Mouse (Mus musculus) fibroblast of lung, adult 2 months (primary cell): ENCODE results near the gene Aar2.

Experiments used
- DNase-seq: peaks from one replicate; pipeline ENCODE4 v3.0.0-alpha.2; 2011; ENCODE audit warnings: low read depth

Aar2 gene

DNA sequence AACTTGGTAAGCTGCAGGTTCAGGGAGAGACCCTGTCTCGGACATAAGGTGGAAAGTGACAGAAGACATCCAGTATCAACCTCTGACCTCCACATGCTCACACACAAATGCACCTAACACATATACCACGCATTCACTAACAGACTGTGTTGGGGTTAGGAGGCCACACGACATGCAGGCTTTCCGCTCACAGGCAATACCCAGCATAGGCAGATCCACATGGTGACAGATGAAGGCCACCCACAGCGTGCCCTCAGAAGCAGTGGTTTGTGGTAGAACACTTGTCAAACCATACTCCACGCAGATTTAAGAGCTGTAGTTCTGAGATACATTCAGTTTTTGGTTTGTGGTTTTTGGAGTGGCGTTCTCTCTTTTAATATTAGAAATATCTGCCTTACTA, 21.3 kb downstream of the Aar2 start:
- DNase-seq = no peak

DNA sequence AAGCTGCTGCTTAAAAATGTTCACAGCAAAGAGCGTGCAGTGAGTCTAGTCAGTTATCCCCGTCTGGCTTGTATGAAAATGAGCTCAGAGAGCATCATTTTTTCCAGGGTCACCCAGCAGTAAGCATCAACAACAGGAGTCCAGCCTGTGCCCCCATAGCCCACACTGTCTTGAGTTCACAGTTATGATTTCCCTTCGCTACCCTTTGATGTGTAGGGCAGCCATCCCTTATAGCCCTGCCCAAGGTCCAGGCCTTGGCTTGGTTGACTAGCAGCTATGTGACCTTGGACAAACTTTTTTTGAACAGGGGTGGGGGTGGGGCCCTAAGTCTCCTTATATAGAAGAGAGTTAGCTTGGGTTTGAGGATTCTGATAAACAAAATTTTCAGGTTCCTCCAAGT, 21.9 kb downstream of the Aar2 start:
- DNase-seq = no peak

DNA sequence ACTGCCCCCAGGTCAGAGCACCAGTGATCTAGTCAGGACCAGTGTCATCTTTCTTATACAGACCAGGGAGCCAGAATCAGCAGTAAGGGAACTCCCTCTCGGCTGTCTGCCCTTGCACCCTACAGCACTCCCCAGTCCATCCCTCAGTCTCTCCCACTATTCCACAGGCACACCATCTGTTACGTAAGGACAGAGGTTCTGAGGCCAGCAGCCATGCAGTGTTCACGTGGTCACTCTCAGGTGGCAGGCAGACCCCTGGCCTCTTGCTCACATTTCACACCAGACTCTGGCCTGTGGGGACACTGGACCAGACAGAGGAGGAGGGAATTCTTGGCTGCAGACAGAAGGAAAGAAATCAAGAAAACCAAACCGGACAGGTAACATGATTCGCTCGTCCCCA, 24.1 kb downstream of the Aar2 start:
- DNase-seq = no peak

DNA sequence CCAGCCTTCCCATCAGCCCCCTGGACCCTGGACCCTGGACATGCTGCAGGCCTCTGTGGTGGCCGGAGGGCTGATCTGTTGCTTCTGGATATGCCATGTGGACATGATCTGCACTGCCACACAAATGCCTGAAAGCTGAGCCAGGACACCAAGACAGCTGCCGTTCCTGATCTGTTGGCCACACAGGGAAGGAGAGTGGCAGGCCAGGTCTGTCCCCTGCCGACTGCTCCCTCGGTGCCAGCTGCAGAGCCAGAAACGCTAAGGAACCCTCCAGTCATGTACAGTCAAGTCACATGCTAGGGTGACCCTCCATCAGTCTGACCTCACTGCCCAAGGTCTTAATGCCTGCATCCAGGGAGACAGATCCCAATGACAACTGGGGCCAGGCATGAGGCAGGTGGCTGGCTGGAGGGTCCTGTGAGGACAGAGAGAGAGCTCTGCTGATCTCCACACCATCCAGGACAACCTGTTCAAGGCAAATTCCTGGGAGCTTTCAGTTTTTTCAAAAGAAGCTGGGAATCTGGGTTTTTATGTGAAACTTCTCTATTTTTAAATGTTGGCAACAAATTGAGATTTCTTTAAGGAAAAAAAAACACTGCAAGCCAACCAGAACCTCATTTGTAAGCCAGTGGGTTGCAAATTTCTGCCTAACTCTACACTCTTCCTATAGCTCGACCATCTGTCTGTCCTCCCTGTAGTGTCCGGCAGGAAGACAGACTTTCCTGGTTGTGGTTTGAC, 29.6 kb downstream of the Aar2 start:
- no peak for DNase-seq

DNA sequence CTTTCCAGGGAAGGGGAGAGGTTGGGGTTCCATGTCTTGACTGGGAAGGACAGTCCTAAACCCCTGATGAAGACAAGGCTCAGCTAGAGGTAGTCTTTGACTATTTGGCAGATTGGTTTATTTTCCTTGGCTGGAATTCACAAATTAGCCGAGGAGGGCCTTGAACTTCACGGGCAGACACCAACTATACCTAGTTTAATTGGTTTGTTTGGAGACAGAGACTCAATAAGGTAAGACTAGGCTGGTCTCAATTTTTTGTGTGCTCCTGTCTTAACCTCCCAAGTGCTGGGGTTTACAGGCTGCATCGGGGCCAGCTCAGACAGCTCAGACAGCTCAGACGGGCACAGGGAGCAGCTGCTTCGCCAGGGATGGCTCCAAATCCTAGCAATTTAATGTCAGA, 33.1 kb downstream of the Aar2 start:
- DNase-seq = no peak

DNA sequence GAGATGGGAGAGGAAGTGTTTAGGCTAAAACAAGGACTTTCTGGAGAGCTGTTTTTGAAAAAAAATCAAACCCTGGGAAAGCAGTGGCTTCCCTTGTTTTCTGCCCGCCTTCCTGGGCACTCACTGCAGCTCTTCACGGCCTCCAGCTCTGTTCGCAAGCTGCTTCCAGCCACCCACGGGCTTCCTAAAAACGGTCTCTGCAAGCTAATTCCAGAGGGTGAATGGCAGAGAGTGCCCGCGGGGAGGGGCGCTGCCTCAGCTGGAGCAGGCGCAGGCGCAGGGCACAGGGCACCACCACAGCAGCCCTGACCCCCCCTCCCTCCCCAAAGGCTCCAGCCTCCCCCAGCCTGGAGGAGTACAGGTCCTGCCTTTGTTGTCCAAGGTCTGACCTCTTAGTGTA, 33.9 kb downstream of the Aar2 start:
- no peak for DNase-seq

DNA sequence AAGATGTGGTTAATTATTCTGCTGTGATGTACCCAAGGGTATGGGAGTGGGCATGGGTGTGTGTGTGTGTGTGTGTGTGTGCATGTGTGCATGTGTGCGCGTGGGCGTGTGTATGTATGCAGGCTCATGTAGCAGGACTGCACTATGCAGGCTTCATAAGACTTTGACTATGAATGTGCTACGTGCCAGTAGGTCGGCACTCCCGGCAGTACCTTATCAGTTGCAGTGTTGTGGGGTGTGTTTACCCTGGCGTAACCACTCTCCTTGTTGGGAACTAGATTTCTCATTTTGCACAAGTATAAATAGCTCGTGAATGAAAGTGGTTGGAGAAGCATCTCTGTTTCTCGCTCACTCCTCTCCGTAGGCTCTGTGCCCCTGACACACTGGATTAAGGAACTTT, 35.5 kb downstream of the Aar2 start:
- DNase-seq = no peak

DNA sequence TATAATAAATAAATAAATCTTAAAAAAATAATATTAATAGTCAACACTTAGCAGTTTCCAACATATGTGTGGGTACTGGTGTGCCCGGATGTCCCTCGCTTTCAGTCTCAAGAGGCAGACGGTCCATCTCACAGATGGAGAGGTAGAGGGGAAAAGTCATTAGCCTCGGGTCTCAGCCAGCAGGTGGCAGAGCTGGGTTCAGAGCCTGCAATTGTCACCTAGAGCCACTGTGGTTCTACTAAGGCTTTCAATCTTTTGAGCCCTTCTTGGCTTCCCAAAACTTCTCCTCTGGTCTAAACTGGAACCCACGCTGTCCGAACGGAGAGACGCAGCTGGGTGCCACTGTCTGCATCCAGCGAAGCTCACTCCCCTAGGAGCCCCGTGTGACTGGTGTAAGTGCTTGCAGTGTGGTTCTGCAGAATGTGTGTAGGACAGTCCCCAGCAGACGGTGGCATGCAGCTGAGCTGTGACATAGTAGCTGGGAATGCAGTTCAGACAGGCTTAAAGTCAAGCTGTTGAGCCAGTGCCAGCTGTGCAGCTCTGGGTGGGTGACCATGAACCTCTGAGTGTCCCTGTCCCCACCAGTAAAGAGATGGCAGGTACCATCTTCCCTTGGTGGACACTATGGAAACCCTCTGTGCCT, 36.9 kb downstream of the Aar2 start:
- DNase-seq = no peak

DNA sequence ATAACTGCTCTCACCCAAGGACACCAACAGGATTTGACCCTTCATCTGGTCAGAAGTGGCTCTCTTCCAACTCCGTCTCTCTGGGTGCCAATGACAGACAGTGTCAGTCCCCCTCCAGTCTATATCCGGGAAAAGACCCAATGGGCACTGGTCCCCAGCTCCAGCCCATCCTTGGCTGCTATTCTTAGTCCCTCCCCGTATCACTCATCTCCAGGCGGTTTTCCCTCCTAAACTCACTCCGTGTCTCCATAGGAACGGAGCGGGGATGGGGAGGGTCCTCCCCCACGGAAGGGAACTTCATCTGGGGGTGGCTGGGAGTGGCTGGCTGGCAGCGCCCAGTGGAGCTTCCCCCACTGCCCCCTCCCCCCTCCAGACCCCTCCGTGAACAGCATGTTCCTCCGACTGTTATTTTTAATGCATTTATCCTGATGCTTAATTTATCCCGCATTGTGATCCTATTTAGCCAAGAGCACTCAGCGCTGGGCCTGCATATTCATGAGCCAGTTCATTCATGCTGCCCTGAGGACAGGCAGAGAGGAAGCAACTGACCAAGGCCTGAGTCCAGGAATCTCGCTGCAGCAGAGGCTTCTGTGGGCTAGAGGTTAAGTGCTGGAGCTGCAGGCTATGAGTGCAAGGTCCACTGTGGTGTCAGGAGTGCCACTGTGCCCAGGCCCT, 37.5 kb downstream of the Aar2 start:
- DNase-seq = no peak

DNA sequence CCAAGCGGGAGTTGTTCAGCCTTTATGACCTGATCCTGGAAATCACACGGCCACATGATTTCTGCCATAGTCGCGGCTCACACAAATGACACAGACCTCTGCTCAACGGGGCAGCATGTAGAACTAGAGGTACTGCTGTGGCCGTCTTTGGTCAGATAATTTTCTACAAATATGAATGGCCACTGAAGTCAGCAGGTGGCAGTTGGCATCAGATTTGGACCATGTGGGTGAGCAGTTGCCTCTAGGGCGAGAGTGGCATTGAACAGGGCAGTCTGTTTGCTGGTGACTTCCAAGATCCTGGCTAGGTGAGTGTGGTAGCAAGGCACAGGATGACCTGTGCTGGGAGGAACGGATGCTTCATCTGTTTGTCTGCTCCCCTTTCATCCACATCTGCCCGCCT, 42.1 kb downstream of the Aar2 start:
- DNase-seq = no peak

DNA sequence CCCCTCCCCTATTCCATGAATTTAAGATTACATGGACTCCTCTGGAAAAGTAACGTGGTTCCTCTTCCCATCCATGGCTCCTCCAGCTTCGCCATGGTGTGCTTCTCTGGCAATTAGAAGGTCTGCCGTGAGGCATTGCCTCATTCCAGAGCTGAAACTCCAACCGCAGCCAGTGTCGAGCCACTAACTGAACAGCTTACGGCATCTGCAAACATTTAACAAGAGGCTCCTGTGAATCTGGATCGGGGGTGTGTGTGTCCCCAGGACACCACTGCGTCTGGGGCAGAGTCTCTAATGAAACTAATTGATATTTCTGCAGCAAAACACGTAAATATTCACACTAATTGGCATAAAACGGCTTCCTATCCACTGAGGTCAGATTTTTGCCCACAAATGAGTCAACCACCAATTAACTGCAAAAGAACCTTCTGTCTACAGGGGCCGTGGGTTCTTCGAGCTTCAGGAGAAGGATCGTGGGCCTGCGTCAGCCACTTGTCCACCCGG, 47.7 kb downstream of the Aar2 start:
- DNase-seq = peak; percentile 37

DNA sequence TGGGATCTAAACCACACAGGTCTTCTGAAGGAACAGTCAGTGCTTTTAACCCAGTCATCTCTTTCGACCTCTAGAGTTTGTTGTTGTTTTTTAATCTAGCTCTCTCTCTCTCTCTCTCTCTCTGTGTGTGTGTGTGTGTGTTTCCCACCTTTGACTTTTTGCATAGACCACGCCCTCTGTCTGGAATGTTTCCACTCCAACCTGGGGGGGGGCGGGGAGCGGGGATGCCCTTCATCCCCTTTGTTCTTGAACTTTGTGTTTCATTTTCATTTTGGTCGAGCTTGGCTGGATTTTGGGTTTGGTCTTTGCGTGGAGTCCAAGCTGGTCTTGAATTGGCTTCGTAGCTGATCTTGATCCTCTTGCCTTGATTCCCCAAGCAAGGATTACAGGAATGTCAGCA, 55.2 kb downstream of the Aar2 start:
- no peak for DNase-seq

DNA sequence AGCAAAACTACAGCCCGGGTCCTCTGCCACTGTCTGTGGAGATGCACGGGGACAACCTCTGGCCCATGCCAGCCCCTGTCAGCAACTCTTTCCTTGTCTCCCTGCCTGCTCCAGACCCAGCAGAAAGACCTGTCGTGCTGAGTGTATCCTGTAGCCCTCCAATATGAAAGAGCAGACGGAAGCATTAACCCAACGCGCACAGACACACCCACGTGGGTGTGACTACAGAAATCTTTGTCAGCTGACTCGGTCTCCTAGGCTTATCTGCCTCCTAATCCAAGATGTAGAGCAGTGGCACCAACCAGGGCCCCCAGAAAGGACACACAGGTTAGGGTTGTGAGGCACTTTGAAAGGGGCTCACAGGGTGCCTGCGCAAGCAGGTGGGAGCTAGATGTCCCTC, 56.3 kb downstream of the Aar2 start:
- DNase-seq = no peak

DNA sequence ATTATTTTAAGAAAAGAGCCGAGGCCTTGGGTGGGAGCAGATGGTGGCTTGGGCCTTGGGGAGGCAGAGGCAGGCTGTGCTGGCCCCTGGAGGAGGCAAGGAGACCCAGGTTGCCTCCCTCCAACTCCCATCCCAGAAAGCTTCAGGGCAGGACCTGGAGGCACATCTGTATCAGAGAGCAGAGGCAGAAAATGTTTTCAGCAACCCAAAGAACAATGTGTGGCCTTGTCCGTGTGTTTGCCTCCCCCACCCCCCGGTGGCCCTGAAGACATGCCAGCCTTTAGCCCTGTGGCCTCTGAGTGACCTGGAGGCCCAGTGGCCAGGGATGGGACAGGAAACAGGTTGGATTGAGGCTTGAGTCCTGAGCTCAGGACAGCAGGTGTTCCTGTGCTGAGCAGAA, 57.8 kb downstream of the Aar2 start:
- DNase-seq = no peak

DNA sequence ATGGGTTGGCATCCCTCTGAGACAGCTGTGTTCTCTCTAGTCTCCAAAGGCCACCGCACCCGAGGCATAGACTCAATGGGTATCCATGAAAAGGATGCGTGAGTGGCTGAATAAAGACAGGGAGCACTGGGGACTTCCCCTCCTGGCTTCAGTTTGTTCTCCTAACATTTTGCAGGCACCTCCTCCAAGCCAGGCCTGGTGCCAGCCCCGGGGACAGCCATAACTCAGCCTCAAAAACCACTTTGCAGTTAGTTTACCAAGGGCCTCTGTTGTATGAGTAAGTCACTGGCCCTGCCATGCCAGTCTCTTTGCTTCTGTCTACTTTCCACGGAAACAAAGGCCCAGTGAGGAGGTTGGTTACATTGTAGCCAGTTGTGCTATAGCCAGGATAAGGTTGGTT, 58.6 kb downstream of the Aar2 start:
- no peak for DNase-seq

DNA sequence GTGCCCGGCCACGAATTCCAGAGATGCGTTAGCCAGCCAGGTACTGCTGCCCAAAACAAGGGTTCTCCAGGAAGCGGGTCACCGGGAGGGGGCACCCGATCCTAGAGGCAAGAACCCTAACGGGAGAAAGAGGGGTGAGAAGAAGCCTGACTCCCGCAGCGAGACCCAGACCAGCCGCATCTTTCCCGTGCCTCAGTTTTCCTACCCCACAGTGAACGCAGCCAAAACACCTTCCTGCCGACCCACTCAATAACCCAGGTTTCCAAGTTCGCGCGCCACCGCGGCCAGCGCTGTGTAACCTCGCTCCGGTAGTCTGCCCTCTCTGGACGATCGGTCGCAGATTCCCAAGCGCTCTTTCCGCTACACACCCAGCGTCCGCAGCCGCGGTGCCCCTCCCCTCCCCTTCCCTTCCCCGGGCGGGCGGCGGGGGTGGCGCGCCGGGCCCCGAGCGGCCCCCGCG, 65.7 kb downstream of the Aar2 start:
- DNase-seq = peak; percentile 39

DNA sequence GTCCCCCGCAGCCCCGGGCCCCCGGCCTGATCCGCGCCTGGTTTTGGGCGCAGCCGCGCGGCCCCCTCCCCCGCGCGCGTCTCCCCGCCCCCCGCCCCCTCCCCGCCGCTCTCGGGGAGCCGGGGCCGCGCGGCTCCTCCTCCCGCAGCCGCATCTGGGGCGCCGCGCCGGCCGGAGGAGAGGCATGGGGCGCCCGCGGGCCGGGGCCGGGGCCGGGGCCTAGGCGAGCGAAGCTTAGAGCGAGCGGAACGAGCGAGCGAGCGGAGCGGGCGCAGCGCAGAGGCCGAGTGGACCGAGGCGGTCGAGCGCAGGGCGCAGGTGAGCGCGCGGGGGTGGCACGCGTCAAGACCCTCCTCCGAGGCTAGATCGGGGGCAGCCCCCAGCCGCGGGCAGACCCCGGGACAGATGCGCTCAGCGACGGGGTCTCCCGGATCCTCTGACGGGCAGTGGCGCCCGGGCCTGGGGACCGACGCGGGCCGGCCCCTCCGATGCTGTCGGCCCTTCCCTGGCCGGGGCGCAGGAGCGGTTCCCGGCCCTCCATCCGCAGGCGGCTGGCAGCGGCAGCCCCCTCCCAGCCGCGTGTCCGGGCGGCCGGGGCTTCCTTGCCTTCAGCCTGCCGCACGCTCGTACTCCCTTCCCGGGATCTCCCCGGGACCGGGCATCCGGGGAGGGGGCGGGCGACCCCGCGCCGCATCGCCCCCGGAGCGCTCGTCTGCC, 66.3 kb downstream of the Aar2 start, which contains the start of gene Dlgap4:
TSS of gene Dlgap4 (plus strand) at position 165 of the 717 bp plus-strand sequence.
- no peak for DNase-seq

DNA sequence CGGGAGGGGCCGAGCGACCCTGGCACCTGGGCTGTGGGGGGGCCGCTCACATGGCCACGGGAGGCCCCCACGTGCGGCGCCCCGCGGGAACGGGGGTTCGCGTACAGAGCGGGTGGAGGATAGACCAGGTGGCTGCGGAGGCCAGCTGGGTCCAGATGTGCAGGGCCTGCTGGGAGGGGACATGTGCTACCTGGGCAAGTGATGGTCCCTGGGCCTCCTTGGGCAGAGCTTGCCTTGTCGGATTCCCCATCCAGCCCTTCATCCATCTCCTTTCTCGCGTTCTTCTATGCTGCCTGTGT, 66.8 kb downstream of the Aar2 start:
- DNase-seq = no peak

DNA sequence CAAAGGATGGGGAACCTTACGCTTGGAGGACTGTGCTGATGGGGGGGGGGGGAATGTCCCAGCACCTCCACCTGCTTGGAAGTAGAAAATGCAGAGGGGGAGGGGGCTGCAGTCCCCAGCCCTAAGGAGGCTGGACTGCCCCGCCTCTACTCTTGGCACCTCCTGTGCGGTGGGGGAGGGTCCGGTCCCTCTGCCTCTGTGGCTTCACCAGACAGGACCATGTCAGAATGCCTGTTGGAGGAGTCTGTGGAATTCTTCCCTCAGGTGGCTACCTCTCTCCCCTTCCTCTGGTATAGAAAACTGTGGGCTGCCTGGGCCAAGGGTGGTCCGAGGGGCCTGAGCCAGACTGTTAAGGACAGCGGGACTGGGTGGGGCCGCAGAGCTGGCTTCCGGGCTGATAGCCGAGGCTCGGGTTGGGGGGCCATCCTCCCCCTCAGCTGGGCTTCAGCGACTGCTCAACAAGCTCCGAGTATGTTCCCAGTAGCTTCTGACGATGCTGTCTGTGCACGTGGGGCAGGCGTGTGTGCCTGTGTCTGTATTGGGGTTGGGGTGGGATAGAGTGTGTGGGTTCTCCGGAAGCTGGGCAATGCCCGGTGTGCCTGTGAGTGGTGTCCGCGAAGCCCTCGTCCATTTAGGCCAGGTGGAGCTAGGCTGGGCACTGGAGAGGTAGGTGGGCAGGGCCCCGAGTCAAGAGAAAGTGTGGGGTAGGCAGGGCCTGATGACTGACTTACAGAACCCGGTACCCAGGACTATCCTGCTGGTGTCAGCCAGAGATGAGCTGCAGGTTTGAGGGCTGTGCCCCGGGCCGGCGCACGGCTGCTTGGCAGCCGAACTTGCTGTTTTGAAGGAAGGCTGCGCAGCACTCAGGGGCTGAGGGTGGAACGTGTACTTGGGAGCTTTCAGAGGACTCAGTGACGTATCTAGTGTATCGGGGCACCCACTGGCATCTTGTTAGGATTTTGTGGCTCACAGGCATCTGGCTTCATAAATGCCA, 67.6 kb downstream of the Aar2 start:
- no peak for DNase-seq

DNA sequence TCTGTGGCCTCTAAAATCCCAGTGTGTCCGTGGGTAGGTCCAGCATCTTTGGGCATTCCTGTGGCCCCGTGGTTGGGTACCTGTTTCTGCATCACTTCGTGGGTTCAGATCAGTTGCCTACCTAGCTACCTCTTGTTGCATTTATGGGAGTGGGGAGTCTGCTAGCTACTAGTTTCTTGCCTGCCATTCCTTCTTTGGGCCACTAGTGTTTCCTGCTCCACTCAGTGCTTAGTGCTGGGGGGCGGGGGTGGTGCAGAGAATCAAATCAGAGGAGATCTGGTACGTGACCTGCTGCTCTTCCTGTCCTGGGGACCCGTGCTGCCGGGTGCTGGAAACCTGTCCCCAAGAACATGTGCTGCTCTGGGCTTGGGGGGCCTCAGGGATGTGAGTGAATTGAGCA, 69.1 kb downstream of the Aar2 start:
- no peak for DNase-seq

DNA sequence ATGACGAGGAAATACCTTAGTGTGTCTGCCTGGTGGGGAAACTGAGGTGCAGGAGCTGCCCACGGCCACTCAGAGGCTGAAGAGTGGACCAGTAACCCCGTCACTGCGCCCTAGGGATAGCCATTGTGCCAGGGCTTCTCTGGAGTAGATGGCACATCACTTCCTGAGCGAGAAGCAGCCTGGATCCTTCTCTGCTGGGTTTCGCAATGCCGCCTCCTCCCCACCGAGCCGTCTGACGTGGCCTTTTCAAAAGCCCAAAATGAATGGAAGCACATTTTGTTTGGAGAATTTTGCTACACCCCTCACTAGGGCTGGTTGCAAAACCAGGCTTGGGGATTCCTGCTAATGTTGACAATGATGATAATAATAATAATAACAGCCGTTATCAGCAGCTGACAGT, 70.2 kb downstream of the Aar2 start:
- DNase-seq = peak; percentile 66
